Mouse (Mus musculus) layer of hippocampus, postnatal 14 days (tissue): ENCODE results near the gene Ktn1. TPM values are rescaled to one million over a fixed set of nuclear protein-coding genes. Genes with fewer than 3 reads are reported as not detected.

Experiments
- DNase-seq, 2 experiments: peaks; one replicate each; pipeline ENCODE4 v3.0.0; 2021 to 2022; ENCODE audit warnings: low spot score in 2 of 2, mixed read lengths in 1 of 2
- total RNA-seq, 2 experiments: library from RNA; stranded (reverse); gene quantifications; 2 replicates each; pipeline ENCODE4 v1.2.3; 2021

The Ktn1 gene
- total RNA-seq, 2 experiments from 2014 or later: 79.9 to 96.3 TPM

DNA sequence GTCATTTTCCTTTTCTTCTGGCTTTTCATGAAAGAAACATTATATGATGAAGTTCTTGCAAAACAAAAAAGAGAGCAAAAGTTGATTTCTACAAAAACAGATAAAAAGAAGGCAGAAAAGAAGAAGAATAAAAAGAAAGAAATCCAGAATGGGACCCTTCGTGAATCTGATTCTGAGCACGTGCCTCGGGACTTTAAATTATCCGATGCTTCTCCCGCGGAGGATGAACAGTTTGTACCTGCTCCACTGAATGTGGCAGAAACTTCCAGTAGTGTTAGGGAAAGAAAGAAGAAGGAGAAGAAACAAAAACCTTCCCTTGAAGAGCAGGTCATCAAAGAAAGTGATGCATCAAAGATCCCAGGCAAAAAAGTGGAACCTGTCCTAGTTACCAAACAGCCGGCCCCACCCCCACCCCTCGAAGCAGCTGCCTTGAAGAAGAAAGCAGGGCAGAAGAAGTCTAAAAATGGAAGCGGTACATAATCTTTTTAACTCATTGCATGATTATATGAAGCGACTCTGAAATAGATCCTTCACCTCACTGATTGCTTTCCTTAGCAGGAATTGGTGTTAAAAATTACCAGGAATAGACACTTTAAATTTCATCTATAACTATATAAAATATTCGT lies 15.7 kb downstream of the Ktn1 start:
- DNase-seq: no peak

DNA sequence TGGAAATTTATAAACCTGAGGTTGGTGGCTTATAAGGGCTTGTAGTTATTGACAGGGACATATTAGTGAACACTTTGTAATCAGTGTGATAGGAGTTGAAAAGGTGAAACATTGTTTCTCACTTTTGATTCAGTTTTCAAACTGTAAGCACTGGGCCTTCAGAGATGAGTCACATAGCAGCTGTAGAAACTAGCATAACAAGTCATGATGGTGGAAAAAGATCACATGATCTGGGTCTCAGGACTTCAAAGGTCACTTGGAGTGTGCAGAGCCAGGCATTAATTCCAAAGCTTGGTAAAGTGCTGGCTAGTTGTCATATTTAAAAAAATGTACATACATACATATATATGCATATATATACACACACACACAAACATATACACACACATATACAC lies 16.2 kb downstream of the Ktn1 start:
- DNase-seq: no peak

GRCm38 (mm10) chr14:47665061-47665778 lies 17.0 kb downstream of the Ktn1 start:
- no peak for DNase-seq

GRCm38 (mm10) chr14:47668096-47668495 lies 19.8 kb downstream of the Ktn1 start:
- DNase-seq: no peak

- DNase-seq: no peak
These were observed 34.6 kb downstream of the Ktn1 start for GRCm38 (mm10) chr14:47682886-47683285.

- no peak for DNase-seq
These were observed 36.3 kb downstream of the Ktn1 start for GRCm38 (mm10) chr14:47684579-47684978.

DNA sequence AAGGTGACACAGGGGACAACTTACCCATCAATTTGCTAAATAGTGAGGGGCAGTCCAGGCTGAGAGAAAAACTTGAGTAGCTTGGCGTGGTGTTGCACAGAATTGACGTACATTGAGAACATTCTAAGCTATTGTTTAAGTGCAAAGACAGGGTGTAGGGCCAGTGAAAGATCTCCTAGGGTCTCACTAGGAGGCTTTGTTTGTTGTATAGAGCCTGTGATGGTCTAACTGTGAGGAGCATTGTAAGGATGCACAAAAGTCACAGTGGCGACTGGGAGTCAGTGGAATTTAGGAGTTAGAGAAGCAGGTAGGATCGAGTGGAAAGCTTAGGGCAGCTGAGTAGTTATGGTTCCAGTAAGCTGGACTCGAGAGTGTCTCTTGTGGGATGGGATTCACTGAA lies 50.9 kb downstream of the Ktn1 start:
- DNase-seq: no peak

GRCm38 (mm10) chr14:47709546-47709945 lies 61.3 kb downstream of the Ktn1 start:
- DNase-seq: no peak

DNA sequence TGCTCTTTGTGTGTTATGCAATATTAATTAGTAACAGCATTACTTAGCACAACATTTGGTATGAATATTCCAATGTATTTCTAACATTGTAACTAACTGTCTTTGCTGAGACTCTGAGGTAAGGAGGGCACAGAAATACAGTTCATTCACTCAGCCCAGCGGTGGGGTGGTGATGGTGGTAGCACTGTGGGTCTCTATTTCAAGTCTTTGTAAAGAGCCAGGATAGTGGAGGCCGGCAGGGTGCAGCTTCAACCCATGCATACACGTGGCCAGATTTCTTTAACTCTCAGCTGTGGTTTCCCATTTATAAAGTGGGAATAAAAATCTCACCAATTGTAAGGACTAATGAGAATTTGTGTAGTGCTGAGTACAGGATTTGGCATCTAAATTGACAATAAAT lies 67.5 kb downstream of the Ktn1 start:
- no peak for DNase-seq

- DNase-seq: no peak
These were observed 69.8 kb downstream of the Ktn1 start for GRCm38 (mm10) chr14:47717916-47718606.

DNA sequence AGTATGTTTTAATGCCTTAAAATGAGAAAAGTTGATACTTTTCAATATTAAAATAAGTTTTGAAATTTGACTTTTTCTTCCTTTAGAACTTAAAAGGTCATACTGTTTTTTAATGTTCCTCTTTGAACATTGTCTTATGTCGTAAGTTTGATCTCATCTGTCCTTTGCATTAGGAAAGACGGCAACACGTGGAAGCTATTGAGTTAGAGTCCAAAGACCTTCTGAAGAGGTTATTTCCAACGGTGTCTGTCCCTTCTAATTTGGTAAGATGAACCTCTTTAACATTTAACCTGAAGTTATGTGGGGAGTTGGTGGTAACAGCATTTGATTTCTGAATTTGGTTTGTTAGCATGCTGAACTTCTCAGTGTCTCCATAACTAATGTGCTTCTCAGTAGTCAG lies 71.8 kb downstream of the Ktn1 start:
- DNase-seq: no peak

DNA sequence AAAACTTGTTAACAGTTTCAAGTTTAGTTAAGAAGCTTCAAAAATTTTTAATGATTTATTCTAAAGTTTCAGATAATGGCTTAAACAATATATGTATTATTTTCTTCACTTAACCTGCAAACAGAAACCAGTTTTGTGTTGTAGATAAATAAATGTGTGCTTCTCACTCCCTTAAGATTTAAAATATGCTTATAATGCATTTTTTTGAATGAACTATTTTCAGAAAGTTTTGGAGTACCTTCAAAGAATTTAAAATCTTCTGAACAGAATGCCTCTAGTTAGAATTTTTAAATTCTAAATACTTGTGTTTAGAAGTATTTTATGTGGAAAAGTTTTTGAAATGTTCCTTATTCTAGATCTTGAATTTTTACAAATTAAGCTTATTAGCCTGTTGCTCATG lies 74.8 kb downstream of the Ktn1 start:
- DNase-seq: no peak

DNA sequence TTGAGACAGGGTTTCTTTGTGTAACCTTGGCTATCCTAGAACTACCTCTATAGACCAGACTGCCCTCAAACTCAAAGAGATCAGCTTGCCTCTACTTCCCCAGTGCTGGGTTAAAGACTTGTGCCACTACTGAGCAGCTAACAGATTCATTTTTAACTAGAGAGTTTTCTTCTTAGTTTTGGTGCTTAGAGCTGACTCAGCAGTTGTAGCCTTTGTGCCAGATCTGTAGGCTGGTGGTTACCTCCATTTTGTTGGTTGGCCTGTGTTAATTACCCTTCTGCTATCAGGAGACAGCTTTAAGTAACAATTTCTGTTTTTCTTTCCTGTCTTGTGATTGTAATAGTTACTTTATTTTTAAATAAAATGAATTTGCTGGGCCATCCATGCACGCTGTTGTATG lies 80.3 kb downstream of the Ktn1 start:
- DNase-seq: no peak

DNA sequence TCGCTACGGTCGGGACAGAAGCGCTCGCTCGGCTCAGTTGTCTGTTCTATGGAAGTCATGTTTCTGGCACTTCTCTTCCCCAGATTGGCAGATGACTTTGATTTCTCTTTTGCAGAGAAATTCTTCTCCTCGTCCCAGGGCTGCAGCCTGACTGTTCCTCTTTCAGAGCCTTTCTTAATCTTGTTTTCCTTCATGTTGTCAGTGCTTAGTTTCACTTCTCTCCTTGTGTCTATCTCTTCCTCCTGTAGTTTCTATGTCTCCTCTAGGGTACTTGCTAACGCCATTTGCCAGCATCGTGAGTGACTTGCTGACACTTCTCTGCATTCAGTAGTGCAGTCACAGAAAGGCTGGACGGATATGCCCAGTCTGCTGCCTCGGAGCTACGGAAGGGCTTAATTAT lies 87.1 kb downstream of the Ktn1 start:
- DNase-seq: no peak

DNA sequence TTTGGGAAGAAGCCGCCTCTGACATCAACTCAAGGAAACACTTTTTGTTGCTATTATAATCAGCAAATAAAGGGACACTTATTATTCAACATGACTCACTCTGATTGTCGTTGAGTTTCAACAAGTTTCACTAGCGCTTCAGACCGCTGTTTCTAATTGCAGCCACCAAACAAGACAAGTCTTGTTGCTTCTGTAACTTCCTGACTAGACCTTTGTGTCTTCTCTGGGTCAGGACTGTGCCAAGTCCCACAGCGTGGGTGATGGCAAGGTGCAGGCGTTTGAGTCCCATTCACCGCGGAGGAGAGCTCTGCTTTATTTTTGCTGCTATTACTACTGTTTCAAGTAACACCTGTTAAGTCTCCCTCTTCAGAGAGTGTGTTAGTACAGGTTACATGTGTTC lies 88.2 kb downstream of the Ktn1 start:
- DNase-seq: no peak

DNA sequence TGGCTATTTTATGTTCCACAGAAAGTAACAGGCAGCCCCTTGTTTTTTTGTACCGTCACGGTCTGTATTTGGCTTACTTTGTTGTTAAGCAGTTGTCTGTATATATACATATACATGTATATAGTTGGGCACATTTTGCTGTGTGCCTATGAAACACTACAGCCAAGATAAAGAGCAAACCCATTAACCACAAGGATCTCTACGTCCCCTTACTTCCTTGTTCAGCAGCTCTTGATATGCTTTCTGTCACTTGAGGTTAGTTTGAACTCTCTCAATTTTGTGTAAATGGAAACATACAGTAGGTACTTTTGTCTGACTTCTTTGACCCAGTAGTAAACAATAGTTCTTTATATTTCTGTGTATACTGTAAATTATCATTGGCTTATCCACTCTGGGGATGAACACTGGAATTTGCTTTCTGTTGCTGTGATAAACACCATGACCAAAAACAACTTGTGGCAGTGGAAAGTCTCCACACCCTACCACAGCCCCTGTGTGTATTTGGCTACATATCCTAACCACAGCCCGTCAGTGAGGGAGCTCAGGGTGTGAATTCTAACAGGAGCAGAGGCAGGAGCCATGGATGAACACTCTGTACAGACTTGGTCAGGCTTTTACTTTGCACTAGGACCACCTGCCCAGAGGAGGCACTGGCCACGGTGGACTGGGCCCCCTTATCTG lies 92.2 kb downstream of the Ktn1 start:
- DNase-seq: no peak

DNA sequence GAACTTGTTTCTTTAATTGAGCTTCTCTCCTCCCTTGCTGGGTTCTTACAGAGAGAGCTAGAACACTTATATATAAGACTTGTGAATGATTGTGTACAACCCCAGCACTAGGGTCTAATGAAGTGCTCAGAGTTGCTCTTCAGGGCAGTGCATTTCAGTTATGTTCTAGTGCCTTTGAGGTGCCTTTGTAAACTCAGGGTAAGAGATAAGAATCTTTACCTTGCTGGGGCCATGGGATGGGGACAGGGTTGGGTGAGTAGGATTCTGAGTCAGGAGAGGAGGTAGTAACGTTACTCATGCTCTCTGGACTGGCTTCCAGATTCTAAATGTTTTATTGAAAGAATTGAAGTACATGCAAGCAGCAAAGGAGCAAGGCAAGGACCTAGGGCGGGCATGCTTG lies 92.8 kb downstream of the Ktn1 start:
- DNase-seq: no peak

DNA sequence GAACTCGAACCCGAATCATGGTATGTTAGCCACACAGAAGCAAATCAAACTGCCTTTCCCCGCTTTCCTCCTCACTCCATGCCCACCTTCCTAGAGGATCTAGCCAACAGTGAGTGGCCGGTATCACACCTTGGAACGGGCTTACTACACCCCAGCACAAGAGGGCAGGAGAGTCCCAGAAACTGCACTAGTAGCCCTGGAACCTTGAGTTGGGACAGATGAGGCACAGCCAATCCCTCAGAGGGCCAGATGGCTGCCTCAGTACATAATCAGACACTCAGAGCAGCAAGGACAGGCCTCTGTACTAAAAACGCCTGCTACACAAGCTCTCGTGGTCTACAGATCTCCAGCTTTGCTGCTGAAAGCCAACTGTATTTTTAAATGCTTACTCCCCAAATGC lies 94.4 kb downstream of the Ktn1 start:
- peak in 1 of 2 experiments; percentile 37 for DNase-seq

- DNase-seq: no peak
These were observed 96.8 kb downstream of the Ktn1 start for GRCm38 (mm10) chr14:47745086-47745485.

GRCm38 (mm10) chr14:47747536-47747935 lies 99.3 kb downstream of the Ktn1 start:
- no peak for DNase-seq

- no peak for DNase-seq
These were observed 100.5 kb downstream of the Ktn1 start for GRCm38 (mm10) chr14:47748714-47749113.
